Mouse (Mus musculus) kidney, postnatal 10 days (tissue): Measurements from ENCODE around the gene Ppox.
"Not testable (repeated sequence)": the region's sequence is repeated elsewhere in the genome, so short reads cannot be mapped to it uniquely, and the experiment has no call there.

Experiments
- DNase-seq: peaks from one replicate; pipeline ENCODE4 v3.0.0; 2021; ENCODE audit warnings: mixed read lengths

The Ppox gene

DNA sequence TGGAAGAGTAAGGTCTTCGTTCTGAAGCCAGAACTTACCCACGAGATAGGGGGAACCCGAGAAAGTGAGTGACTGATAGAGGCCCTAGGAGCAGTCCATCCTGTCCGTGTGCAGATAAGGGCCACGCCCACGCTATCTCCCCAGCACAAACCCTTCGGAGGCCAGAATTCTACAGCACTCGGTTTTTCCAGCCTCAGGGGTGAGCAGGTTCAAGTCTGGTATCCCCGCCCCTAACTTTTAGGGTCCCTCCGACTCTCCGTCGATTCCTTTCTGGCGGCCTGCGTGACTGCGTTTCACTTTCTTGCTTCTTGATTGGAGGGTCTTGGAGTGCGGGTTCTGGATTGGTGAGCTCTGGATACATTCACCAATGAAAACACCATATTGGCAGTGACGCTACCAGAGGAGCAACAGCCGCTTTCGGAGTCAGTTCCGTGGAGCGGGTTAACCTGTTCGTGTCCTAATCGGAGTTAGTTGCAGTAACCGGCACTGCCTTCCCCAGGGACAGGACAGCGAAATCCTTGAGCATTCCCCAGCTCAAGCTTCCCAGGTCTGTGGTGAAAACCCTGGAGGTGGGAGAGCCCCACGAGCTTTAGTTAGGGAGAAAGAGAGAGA is at the start of gene Ppox:
Gene Ppox (minus strand): TSS at position 271 of the 612 bp plus-strand sequence.
- peak; percentile 92 for DNase-seq

DNA sequence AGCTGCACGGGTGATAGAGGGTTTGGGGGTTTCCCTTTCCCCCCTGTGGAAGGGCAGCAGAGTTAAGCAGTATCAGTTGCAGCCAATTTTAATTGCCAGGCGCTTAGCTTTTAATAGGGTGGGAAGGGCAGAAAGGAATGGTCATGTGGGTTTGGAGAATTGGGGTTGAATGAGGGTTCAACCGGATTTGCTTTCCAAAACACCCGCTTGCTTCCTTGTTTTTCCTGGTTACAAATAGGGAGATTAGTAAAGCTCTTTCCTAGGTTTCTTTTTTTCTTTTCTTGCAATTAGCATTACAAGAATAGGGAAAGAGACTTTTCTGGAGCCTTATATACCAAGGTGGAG is 49.2 kb upstream of the Ppox start:
- DNase-seq: no peak

DNA sequence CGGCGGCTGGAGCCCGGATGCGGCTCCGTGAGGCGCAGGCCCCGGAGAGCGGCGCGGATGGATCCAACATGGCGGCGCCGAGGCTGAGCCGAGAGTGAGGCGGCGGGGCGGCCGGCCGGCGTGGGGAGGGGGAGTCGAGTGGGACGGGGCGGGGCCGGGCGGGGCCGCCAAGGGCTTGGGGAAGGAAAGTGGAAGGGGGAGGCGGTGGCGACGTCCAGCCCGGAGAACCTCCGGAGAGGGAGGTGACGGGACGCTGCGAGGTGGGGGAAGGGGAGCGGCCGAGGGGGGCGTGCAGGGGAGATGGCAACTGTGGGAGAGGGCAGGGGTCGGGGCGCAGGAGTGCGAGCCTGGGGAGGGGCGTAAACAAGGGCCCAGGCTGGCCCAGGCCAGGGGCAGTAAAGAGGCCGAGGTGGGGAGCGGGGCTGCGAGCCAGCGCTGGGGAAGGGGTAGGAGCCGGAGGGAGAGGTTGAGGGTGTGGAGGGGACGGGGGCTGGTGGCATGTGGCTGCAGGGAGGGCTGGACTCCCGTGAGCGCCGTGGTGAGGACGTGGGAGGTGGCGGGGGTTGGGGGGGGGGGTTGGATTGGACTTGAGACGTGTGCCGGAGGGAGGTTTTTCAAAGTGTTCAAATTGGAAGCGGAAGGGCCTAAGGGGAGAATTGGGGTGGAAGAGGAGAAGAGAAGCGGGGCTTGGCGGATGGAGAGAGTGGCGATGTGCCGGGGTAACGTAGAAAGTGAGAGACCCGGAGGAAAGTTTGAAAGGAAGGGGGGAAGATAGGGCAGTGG is 48.6 kb upstream of the Ppox start:
- DNase-seq: peak; percentile 91

DNA sequence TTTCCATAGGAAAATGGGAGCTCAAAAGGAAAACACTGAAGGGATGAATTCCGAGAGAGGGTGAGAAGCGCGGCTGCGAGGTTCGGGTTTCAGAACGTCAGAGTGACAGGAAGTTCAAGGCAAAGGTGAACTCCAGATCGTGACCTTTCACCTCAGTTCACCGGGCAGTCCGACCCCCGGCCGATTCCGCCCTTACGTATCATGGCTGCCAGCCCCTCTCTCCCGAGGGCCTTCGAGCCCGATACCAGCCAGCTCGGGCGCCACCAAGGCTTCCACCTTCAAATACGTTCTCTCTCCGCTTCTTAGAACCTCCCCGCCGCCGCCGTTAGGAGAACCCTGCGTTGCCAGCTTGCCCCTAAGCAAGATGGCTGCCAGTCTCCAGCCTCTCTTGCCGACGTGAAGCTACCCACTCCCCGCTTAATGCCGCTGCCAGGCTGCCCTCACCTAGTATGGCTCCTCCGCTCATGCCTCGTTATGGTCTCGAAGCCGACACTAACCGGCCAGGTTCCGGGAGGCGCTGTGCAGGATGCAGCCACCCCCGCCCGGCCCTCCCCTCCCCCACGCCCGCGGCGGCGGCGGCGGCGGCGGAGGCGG is 48.0 kb upstream of the Ppox start, which contains the start of gene Dedd:
Gene Dedd (plus strand): TSS at position 307 of the 594 bp plus-strand sequence.
- DNase-seq: peak; percentile 93

DNA sequence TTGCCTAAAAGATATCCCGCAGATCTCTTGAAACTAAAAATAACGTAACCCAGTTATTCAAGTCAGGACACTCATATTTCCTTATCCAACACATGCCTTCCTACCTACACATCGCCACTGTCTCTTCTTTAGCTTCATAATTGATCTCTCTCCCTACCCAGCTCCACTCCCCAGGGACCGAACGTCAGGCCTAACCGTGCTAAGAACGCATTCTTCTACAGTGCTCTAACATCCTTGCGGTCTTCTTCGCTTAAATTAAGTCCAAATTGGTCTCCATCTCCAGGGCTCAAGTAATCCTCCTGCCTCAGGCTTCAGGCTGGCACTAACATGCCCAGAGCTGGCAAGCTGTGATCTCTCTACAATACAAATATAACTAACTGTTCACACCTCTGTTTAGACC is 47.3 kb upstream of the Ppox start:
- no peak for DNase-seq

DNA sequence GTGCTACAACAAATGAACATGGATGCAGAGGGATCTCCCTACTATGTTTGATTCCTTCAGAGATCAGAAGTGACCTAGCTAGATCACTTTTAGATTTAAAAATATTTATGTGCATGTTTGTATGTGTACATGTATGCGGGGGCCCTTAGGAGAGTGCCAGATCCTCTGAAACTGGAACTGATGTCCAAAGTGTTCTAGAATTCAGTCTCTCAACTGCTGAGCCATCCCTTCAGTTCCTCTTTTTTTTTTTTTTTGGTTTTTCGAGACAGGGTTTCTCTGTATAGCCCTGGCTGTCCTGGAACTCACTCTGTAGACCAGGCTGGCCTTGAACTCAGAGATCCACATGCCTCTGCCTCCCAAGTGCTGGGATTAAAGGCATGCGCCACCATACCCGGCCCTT is 45.6 kb upstream of the Ppox start:
- DNase-seq: not testable (repeated sequence)

DNA sequence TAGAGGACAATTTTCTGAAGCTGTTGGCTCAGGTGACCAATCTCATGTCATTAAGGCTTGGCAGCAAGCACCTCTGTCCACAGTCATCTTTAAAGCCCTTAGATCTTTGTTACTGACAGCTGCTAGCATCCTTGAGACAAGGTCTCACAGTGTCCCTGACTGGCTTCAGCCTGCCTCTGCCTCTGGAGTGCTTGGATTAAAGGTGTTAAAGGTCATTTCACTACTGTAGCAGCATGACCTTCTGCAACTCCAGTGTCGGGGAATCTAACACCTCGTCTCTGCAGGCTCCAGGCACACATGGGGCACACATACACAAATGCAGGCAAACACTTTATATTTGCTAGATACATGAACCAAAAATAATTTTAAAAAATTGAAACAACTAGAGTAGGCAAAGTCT is 44.6 kb upstream of the Ppox start:
- no peak for DNase-seq

DNA sequence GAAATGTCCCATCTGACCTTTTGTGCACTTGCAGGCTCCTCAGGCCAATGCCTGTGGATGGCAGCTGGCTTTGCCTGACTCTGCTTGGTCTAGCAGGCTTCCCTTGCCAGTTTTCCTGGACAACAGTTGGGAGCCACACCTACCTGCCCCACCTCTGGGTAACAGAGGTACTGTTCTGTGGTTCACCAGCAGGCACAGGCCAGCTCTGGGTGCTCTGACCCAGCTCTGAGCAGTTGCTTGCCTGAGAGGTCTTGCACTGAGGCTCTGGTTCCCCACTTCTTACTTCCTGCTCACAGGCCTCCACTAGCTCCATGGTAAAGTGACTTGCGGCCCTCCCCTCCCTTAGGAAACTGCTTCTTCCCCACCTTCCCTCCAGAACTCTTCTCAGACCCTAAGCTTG is 41.0 kb upstream of the Ppox start:
- peak; percentile 48 for DNase-seq

DNA sequence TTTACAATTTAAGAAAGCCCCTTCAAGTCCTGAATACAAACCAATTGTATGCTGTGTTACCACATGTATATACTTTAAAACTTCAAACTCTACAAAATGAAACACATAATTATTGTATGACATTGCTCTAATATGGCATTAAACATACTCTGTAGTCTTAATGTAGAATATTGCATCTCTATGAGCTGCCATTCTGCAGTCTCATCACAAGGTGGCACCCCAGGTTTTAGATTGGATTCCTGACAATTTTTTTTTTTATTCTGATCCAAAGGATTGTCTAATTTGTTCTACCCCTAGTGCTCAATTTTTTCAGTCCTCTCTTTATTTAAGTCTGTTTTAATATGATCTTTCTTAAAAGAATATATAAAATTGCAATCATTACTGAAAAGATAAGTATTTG is 40.4 kb upstream of the Ppox start:
- no peak for DNase-seq

DNA sequence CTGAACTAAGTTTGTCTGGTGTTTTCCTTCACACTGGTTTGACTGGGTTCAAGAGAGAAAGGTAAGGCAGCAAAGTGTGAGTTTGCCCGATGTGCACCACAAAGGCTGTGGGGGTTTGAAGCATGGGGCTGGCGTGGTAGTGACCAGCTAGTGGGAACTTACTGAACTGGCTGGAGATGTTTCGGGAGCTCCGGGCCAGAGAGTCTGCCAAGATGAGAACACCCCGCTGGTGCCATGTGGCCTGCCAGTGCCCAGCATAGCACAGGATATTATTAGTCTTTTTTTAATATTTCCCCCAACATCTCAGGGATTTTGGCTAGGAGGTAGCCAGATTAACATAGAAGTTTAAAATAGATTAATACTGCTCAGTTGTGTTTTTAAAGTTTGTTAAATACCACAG is 39.2 kb upstream of the Ppox start:
- DNase-seq: no peak

DNA sequence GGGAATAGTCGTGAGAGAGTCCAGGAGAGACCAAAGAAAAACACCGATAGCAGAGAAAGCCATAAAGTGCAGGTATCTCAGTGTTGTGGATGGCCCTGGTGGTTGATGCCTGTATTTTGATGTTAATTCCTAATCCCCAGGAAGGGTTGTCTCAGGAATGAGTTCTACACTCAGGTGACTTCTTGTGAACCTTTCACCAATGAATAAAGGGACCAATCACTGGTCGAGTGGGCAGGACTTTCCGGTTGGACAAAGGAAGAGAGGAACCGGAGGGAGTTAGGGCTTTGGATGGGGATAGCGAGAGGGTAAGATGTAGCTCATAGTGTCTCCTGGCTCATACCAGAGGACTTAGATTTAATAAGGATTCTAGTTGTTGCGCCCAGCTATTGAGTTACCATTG is 38.8 kb upstream of the Ppox start:
- peak; percentile 33 for DNase-seq

DNA sequence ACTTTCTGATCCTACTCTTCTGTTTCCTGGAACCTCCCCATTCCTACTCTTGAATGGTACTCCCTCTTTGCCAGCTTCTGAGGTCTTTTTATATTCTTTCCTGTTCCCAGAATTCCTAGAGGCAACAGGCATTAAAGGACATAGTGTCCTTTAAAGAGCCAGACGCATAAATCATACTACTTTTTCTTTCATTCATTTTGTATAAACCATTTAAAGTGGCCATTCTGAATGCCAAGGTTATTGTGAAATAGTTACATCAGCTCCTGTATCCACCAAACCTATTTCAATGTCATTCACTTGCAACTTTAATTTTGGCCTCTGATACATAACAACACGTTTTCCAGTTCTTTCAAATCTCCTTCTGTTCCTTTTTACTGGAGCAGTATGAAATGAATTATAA is 28.3 kb upstream of the Ppox start:
- DNase-seq: no peak

DNA sequence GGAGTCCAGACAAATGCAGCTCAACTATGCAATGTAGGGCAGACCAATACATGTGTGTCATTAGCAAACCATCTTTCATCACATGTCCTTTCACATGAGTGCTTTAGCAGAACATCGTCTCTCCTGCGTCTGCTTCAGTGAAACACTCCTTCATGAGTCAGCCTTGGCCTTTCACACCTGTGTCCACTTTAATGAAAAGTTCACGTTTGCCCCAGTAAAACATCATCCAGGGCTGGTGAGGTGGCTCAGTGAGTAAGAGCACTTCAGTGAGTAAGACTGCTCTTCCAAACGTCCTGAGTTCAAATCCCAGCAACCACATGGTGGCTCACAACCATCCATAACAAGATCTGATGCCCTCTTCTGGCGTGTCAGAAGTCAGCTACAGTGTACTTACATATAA is 25.2 kb upstream of the Ppox start:
- not testable (repeated sequence) for DNase-seq

DNA sequence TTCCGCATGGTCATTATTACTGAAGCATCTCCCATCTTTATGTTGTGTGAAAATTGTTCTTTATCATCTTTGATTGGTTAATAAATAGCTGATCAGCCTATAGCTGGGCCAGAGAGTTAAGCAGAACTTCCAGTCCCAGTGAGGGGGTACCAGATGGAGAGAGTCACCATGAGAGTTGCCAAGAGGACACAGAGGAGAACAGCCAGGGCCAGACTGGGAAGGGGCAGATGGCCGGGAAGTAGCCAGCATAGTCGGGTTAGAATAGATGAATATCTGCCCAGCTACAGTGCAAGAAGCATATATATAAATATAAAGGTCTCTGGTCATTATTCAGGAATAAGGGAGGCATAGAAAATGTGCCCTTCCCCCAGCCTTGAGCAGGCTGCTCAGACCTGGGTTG is 17.2 kb upstream of the Ppox start:
- DNase-seq: no peak

DNA sequence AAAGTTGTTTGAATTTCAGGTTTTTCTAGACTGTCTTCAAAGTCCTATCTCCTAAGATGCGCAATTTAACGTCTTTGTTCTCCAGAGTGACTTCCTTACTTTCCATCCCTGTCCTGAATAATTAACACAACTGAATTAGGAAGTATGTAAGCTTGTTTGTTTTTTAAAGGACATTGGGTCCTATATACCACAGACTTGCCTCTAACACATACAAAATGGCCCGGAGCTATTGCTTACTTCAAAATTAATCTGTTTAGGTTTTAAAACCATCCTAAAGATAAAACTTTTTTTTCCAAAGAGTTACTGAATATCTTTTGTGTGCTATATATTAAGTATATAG is 14.0 kb upstream of the Ppox start:
- no peak for DNase-seq

DNA sequence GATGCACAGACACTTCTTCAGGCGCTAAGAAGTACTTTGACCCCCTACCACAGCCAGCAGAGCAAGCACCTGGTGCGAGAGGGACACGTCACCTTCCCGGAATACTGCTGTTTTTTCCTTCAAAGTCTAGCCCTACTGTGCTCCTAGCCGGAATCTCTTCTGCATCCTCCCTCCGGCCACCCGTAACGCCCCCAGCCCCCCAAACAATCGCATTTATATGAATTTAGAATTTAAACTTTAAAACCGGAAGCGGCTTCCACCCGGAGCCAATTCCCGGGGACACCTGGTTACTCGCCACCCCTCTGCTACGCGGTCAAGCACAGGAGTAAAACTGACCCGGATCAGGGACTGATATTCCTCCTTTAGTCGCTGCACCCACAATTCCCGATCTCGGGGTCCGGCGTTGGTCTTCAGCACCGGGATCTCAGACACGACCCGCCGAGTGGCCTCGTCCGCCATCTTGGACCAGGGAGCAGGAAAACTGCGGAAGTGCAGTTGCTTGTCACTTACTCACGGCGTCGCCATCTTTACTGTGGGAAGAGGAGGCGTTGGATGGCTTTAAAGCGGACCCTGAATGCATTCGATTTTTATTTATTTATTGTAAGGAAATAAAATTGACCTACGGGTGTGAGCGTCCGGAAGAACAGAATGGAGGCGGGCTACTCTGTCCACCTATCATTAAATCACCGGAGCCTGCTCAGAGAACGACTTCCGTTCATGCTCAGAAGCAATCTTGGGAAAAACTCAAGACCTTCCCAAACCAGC is 13.5 kb upstream of the Ppox start, which contains the start of gene Ufc1:
Gene Ufc1 (minus strand): TSS at position 727 of the 765 bp plus-strand sequence.
- peak; percentile 89 for DNase-seq

DNA sequence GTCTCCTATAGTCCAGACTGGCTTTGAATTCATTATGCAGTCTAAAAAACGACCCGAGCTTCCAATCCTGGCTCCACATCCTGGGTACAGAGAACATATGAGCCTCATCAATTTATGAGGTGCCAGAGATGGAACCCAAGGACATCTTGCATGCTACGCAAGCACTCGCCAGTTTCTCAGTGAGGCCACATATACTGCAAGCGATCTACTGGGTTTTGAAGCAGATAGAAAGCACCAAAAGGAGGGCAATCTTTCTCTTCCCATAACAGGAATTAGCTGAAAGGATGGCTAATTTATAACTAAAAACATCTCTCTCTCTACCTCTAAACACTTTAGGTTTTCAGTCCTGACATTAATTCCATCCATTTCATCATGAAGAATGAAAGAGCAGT is 12.9 kb upstream of the Ppox start:
- no peak for DNase-seq

DNA sequence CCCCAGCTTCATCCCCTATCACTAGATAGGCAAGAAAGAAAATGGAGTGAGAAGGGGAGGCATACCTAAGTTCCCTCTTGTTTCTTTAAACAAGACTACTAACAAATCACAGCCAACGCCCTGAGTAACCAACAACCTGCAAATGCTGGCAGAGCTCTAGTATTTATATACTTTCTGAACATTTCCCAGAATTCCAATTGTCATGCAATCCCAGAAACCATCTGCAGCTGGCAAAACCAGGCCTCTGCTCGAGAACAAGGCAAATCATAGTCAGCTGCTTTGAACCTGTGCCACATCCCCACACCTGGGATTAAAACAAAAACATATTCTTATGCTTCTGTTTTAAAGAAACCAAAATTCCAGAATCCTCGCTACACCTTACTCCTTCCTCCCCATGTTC is 12.4 kb upstream of the Ppox start:
- no peak for DNase-seq

DNA sequence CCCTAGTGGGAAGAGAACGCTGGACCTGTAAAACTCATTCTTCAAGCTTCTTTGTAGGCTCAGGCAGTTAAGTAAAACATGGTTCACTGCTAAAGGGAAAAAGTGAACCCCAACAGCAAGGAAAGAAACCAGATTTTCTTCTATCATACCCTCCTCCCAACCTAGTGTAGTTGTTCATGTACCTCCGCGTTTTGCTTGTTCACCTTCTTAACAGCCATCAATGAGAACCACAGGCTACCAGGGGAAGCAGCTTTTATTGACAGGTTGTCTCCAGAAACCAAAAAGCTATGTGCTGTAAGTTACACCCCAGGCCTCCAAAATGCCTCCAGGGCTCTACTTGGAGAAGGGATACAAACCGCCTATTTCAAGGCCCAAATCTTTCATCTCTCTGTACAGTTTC is 7.3 kb upstream of the Ppox start:
- DNase-seq: no peak

DNA sequence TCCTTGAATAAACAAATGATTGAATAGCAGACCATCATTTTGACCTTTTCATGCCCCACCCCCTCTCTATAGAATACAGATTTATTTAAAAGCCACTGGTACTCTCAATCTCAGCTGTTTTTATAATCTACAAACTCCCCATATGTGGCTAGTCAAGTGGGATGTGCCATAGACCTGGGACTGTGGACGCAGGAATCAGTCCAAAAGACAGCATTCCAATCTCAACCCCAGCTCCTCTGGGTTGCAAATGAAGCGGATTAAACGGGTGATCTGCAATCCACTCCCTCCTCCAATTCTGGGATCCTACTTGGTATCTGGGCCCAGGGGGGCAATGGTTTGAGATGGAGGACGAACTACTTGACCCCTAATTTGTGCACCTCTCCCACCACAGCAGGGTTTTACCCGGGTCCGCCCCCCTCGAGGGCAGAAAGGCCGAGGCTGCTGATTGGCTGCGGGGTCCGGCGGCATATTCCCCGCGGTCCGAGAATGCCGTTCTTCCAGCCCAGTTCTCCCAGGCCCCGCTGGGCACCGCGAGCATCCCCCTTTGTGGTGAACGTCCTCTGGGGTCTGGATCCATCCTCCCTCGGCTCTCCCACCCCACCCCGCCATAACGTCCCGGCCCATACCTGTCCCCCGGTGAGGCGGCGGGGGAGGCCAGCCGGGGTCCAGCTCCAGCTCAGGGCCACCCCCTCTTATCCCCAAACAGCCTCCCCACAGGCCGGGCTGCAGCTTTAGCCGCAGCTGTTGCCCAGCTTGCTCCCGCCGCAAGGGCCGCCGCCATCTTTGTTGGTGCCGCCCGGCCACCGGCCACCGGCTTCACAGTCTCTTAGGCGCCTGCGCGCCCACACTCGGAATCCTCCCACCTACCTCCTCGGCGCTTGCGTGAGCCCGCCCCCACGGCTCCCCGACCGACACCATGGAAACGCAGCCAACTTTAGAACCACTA is 6.4 kb upstream of the Ppox start, which contains the start of gene Usp21:
Gene Usp21 (minus strand): TSS at position 856 of the 946 bp plus-strand sequence.
- DNase-seq: peak; percentile 96

DNA sequence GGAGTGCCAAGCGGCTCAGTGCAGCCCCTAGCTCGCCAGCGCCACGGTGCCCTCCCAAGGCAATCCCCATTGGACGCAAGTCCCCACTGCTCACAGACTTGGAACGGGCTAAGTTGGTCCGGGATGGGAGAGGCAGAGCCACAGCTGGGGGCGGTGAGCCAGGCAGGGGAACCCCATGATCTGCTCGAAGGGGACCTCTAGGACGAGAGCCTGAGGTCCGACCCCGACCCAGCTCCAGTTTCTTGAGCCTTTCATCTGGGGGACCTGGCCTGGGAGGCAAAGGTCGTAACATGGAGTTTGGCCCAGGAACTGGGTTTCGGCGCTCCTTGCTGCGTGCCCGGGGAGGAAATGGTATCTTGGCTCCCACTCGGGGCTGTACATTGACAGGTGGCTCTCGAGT is 5.5 kb upstream of the Ppox start:
- DNase-seq: peak; percentile 39
